Mouse (Mus musculus) megakaryocyte progenitor cell, adult 5-6 weeks (primary cell): ENCODE measurements around the gene Ppard. TPM values are rescaled to one million over a fixed set of nuclear protein-coding genes. Genes with fewer than 3 reads are reported as not detected.
"Not testable (repeated sequence)": the region's sequence is repeated elsewhere in the genome, so short reads cannot be mapped to it uniquely, and the experiment has no call there.

Experiments used
- ATAC-seq: replicated peaks from 2 replicates; pipeline ENCODE4 v1.8.0; 2016; ENCODE audit warnings: mild to moderate bottlenecking, moderate TSS enrichment, inconsistent platforms; ENCODE audit not compliant: poor library complexity
- total RNA-seq, 2 experiments: library from RNA; stranded (forward) in 1 of 2; stranded (reverse) in 1 of 2; fragments of 157-497, 149-512 nt in 1 of 2; fragments of 200-1000 nt in 1 of 2; gene quantifications; 2 replicates each; pipeline versions ENCODE4 v1.2.3 to v1.2.4; 2015 to 2017

The Ppard gene
- total RNA-seq (2015) (7.4 and 7.7 TPM in 2 replicates), total RNA-seq (2017) (1.9 and 2.7 TPM in 2 replicates)

DNA sequence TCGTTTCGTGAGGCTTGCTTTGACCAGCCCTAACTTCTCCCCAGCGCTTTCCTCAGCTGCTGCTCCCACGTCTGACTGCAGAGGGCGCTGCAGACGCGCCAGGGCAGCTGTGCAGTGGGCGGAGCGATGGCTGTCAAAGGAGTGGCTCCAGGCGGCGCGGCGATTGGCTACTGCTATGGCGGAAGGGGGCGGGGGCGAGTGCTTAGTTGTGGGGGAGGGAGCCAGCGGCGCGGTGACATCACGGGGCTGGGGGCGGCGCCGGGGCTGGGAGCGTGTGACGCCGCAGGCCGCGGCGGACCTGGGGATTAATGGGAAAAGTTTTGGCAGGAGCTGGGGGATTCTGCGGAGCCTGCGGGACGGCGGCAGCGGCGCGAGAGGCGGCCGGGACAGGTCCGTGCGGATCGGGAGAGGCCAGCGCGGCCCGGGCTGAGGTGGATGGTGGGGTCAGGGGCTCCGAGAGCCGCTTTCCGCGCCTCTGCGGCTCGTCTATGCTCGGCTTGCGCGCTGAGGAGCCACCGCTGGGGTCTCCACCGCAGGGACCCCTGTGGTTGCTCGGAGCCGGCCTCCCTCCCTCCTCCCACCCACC is at the start of gene Ppard:
Ppard (plus strand) TSS at position 226 of the 586 bp plus-strand sequence.
- peak; percentile 99 for ATAC-seq

DNA sequence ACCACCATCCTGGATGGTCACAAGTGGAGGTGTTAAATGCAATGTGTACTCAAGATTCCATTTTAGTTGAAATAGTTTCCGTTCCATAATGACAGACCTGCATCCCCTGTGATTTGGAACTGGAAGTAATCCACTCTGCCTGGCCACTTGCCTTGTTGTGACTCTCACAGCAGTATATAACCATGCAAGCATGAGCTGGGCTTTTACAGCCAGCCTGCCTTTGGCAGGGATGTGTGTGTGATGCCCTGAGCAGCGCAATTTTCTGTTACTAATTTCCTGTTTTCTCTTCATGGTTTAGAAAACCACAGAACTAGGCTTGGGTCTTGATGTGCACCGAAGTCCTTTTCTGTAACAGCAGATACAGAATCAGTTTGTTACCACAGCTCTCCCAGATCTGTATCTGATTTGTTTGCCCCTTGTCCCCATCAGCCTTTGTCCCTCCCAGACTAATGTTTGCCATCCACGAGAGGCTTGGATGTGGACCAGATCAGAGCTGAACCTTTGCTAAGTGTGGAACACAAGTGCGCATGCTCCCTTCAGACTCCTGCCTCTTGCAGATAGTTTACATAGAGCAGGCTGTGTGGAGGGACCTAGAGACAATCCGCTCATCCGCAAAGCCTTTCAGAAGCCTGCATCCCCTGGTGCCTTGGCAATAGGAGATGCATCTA is 47.4 kb upstream of the Ppard start:
- 0 out of 2 replicates have a peak, but pooled peaks have one; percentile 16 for ATAC-seq

DNA sequence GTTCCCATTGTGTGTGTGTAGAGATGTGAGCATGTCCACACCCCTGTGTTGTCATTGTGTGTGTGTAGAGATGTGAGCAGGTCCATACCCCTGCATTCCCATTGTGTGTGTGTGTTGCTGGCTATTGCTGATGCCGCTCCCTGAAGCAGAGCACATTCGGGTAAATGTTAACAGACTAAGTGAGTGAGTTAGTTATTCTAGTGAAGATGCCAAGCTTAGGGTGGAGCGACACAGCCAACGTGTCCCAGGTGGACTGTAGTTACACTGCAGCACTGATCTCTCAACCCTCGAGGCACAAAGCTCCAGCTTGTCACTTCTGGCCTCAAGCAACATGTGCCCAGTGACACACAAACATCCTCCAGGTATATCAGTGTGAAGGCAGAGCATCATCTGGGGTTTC is 44.2 kb upstream of the Ppard start:
- ATAC-seq, result no peak

DNA sequence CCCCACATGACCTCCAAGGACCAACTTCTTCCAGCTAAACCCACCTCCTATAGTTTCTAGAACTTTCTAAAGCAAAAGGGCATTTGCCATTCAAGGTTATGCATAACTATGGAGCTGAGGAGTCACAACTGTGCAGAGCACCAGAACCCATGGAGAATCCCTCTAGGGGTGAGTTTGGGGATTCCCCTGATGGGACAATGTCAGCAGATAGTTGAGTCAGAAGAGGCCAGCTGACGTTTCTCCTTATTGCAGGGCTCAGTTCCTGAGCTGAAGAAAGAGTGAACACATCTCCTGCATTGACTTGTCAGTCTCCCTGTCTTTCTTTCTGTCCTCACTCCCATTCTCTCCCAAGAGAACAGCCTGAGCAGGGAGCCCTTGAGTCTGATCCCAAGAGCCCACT is 39.7 kb upstream of the Ppard start:
- ATAC-seq, result no peak

DNA sequence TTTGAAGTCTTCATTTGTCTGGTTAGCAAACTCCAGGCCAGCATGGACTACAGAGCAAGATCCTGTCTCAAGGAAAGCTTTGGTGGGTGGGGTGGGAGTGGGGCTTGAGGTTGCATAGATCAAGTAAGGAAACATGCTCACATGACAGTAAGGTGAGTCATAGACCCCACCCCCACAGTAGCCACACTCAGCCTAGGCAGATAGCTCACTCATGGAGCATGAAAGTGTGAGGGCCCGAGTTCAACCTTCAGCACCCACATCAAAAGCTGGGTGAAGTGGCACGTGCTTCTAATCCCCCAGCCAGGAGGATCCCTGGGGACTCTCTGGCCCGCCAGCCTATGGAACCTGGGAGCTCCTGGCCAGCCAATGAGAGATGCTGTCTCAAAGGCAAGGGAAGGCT is 38.9 kb upstream of the Ppard start:
- ATAC-seq, result no peak

DNA sequence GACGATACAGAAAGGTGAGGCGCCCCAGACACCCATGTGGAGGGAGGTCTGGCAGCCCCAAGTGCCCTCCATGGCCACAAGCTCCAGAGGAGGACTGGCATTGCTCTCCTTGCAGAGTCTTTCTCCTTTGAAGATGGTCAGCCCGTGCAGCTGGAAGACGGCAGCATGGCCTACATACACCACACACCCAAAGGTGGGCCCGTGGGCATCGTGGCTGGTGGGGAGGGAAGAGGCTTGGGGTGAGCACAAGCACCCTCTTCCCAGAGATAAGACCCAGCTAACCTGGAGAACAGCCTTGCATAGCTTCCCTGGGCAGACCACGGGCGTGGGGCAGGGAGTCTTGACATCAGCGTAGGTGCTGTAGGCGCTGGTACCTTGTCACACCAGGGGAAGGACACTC is 37.5 kb upstream of the Ppard start:
- ATAC-seq, result no peak

DNA sequence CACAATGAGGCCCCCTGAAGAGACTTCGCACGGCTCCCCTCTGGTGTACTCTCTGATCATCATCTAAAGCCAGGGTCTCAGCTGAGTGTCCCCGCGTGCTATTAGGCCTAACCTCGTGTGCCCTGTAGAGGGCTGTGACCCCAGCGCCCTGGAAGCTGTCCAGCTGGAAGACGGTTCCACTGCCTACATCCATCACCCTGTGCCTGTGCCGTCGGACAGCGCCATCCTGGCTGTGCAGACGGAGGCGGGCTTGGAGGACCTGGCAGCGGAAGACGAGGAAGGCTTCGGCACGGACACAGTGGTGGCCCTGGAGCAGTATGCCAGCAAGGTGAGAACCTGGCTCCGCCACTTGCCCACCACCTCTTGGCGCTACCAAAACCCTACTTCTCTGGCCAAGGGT is 34.9 kb upstream of the Ppard start:
- ATAC-seq, result no peak

DNA sequence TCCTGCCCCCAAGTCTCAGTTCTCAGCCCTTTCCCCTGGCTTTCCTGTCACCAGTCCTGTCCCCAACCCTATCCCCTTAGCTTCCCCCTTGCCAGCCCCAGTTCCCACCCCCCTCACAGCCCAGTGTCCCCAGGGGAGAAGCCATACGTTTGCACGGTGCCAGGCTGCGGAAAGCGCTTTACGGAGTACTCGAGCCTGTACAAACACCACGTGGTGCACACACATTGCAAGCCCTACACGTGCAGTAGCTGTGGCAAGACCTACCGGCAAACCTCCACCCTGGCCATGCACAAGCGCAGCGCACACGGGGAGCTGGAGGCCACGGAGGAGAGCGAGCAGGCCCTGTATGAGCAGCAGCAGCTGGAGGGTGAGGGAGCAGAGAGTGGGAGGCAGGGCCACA is 30.5 kb upstream of the Ppard start:
- ATAC-seq, result no peak

DNA sequence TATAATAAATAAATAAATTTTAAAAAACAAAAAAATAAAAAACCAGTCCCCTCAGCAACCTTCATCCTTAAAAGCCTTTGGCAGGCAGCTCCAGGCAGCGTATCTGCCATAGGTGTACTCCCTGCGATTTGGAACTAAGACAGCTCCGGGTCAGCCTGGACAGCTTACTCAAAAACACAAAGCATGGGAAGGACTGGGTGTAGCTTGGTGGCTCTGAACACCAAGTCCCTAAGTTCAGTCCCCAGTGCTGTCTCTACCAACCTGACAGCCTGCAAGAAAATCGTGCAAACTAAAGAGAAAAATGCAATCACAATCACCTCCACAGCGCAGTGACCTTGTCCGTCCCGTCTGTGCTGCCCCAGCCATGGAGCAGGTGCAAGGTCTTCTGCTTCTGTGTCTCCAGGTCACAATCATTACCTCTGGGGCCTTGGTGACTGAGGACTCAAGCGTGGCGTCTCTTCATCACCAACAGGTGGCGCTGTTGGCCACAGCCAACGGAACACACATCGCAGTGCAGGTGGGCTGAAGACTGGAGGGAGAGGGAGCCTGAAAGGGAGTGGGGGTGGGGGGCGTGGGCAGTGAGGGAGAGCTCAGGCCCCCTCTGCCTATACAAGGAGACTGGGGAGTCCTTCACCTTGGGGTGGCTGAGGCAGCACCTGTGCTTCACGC is 28.3 kb upstream of the Ppard start:
- peak; percentile 47 for ATAC-seq

DNA sequence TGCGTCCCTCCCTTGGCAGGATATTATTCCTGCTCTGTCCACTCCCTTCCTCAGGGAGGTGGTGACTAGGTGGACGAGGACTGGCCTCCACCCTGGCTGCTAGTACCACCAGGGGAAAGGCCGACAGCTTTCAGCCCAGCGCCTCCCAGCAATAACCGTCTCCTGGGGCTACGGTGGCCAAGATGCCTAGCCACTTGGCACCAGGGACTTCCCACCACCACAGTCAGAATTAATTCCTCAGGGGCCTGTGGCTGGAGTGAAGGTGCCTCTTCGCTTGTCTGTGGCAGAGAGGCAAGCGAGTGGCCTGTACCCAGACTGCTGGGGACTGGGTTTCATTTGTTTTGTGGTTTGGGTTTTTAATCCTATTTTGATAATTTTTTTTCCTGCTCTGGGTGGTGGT is 27.1 kb upstream of the Ppard start:
- ATAC-seq, result no peak

DNA sequence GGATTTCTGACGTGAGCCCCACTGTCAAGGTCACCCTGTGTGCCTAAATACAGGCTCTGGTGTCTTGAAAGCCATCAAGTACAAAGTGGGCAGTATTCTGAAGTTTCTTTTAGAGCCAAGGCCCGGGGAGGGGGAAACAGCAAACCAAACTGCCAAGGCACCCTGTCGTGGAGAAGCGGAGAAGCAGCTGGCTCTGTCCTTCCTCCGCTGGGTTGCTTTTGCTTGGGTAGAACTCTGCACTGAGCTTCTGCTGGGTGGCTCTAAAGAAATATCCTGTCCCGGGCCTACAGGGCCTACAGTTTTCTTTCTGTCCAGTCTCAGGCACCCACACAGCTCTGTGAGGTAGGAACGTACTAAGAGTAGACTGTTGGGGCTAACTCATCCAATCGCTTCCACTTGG is 25.4 kb upstream of the Ppard start:
- no peak for ATAC-seq

DNA sequence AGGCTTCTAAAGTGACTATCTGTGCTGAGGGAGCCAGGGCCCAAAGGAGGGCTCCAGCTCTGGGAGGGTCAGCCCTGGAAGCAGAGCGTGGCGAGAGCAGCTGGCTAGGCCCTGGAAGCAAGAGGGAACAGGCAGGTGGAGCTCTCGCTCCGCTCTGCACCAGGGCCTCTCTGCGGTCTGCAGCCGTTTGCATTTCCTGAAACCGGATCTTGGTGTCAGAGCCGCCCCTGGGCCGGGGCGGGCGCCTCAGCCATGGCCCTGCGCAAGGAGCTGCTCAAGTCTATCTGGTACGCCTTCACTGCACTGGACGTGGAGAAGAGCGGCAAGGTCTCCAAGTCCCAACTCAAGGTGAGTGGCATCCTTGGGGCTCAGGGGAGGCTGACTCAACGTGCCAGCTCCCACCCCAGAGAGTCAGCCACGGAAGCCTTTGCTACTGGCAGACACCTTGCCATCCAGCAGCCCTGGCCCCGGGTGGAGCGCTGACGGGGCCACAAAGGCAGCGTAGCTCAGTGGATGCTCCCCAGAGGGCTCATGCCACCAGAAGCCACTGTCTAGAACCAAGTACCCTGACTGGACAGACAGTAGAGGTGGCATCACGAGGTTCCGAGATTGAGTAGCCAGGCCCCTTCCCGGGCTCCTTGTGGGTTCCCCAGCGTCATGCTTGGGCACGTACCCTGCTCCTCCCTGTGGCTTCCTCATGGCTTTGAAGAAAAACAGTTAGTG is 24.7 kb upstream of the Ppard start, which contains the start of gene Def6:
Def6 (plus strand) TSS at position 188 of the 723 bp plus-strand sequence.
- ATAC-seq, result peak; percentile 76

DNA sequence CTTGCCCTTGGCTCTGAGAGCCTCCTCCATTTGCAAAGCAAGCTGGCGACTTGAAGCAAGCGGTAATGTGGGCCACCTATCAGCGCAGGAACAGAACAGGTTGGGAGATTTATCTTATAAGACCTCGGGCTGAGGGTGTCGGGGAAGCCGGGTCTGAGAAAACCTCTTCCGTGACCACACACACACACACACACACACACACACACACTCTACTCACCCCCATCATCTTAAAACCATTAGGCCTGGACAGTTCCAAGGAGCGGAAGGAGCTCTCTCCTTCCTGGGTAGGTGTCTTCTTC is 24.2 kb upstream of the Ppard start:
- ATAC-seq, result peak; percentile 14

DNA sequence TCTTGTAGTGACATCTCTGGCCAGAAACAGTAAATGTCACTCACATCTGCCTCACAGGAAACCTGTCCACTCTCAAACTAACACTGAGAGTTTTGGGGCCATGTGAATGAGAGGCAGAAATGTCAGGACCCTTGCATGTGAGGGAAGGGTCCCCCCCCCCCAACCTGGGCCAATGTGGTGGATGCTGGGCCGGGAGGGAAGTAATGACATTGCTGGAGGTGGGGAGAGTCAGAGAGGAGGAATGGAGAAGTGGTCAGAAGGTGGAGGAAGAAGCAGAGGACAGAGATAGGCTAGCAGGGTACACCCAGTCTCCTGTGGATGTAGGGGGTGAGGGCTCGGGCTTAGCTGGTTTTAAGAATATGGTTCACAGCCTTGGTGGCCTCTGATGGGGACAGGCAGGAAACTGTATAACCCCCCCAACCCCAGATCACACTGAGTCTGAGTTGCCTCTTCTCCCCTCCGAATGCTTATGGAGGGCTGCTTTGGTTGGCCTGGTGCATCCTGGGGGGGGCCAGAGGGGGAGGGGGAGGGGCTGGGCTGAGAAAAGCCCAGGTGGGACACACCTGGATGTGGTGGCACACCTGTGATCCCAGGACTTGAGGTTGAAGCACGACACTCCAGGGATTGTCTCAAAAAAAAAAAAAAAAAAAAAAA is 22.9 kb upstream of the Ppard start:
- peak; percentile 52 for ATAC-seq

DNA sequence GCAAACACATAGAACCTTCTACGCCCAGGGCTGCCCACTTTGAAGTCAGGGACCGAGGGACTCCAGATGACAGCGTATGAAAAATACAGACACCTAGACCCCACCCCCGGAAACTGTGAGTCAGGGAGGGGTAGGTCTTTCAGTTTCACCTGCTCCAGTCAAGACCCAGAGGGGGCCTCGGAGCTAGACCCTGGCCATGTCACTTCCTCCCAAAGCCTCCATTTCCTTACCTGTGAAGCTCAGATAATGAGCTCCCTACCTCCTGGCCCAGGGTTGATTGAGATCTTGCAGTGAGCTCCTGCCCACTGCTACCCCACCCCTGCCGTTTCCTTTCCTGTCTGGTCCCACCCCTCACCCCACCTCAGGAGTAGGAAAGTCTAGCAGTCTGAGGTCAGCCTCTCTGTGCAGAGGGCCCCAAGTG is 20.6 kb upstream of the Ppard start:
- ATAC-seq, result no peak

DNA sequence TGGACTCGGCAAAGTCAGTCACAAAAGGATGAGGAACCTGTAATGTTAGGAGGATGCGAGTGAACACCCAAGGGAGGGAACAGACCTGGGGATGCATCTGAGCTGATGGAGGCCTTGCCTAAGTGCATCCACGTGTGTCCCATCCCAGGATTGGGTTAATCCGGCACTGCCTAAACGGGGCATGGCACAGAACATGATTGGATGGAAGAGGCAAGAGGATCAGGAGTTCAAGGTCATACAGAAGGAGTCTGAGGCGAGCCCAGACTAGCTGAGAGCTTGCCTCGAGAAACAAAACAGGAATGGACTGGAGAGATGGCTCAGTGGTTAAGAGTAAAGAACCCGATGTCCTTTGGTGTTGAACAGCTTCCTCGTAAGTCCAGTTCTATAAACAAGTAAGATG is 20.1 kb upstream of the Ppard start:
- ATAC-seq, result no peak

DNA sequence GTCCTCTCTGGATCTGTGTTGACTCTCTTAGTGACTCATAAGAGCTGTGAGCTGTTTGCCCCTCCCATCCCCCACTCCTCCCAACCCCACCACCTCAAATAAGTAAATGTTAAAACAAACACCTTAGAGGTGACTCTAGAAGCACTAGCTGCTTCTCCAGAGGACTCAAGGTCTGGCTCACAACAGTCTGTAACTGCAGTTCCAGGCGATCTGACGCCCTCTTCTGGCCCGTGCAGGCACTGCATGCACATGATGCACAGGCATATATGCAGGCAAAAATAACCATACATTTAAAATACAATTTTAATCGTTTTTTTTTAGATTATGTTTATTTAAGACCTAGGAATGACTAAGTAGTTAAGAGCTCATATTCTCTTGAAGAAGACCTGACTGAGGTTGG is 19.3 kb upstream of the Ppard start:
- ATAC-seq, result no peak

DNA sequence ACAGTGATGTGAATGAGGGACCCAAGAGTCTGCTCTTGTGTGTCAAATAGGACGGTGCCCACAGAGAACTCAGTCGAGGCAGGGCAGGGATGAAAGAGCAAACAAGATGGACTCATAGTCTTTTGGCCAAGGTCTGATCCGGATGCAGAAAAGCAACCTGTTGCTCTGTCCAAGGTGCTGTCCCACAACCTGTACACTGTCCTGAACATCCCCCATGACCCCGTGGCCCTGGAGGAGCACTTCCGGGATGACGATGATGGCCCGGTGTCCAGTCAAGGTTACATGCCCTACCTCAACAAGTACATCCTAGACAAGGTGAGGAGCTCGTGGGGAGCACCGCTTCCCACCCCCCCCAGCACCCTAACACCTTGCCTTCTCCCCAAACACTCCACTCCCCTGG is 15.7 kb upstream of the Ppard start:
- ATAC-seq, result no peak

DNA sequence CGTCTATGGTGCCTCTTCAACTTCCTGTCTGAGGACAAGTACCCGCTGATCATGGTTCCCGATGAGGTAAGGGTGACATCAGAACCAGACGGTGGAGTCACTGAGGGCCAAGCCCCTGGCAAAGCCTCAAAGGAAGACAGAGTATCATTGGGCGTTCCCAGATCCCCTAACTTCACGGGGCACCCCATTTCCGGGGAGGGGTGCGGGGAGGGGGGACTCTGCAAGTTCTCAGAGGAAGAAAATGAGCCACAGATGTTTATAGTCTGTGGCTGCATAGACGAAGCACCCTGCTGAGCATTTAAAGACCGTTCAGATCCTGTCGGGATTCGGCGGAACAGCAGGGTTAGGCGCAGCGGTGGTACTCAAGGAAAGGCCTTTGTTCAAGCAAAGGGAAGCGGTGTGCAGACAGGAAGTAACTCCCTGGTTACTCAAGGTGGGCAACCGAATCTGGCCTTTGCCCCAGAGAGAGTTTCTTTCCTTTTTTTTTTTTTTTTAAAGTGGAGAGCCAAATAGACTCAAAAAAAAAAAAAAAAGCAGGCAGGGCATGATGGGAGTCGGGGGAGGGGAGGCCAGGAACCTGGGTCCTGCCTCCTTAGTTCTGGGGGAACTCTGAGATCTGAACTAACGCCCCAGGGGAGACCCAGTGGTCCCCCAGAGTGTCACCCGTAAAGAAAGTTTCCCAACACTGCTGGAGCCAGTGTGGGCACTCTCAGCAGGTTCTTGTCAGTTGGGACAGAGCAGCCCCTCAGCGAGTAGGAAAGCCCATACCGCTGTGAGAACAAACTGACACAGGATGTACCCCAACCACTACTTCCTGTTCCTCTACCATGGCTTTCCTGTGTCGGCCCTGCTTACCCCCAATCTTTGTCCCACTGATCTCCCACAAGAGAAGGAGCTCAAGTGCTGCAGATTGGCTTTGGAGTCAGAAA is 14.5 kb upstream of the Ppard start:
- ATAC-seq, result peak; percentile 70

DNA sequence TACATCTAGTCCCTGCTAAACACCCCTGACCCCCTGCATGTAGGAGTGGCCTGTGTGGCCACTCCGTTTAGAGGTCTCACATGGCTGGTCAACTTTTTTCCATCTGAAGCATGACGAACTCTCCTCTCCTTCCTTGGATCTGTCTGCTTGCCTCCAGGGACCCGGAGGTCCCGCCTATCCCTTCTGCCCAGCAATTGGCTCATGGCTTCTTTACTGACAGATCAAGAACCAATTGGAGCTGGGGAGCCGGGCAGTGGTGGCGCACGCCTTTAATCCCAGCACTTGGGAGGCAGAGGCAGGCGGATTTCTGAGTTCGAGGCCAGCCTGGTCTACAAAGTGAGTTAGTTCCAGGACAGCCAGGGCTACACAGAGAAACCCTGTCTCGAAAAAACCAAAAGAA is 10.0 kb upstream of the Ppard start:
- not testable (repeated sequence) for ATAC-seq
